Mouse (Mus musculus) activated CD4-positive, CD25-positive, alpha-beta regulatory T cell, adult 4 months (primary cell): ENCODE data around the gene Vps33b. TPM values are rescaled to one million over a fixed set of nuclear protein-coding genes. Genes with fewer than 3 reads are reported as not detected.
A peak's percentile ranks its signal among the peaks of the same experiment; 100 is the strongest.

Experiments used
- ATAC-seq: one replicate; pipeline ENCODE4 v1.8.0; 2017
- polyA plus RNA-seq, 2 experiments: library from polyadenylated mRNA; unstranded; fragments of 100-300 nt; shearing (Covaris generic); gene quantifications; one replicate each; pipeline ENCODE4 v1.2.1; 2017

Vps33b gene
- 10 to 100 TPM; 25.8 to 34.2 TPM for polyA plus RNA-seq

DNA sequence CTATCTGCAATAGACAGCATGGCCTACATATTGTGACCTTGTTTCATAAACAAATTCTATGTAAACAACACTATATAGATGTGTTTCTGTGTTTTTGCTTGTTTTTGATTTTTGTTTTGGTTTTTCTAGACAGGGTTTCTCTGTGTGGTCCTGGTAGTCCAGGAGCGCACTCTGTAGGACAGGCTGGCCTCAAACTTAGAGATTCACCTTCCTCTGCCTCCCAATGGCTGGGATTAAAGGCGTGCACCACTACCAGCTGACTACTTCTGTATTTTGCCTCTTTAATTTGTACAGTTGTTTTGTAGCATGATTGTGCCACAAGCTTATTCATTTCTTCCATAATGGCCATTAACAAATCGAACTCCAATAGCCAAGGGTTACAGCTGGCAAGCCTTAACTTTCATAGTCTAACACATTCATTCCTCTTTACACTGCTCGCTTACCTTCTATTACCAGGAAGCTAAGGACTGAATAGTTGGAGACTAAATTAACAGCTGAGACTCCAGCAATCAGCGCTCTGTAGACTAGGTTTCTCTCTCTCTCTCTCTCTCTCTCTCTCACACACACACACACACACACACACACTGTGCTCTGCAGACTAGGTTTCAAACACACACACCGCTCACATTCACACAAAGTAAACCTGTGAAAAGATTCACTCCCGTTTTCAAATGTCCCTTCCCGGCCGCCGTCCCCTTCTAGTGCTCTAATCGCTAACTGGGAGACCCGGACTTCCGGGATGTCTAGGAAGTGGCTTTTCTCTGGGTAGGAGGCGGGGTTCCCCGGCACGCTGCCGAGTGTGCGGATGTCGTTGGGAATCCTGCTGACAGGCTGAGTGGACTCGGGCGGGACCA is at the start of gene Vps33b:
Vps33b (plus strand) TSS at position 753 of the 854 bp plus-strand sequence.
- ATAC-seq, result peak; percentile 97

DNA sequence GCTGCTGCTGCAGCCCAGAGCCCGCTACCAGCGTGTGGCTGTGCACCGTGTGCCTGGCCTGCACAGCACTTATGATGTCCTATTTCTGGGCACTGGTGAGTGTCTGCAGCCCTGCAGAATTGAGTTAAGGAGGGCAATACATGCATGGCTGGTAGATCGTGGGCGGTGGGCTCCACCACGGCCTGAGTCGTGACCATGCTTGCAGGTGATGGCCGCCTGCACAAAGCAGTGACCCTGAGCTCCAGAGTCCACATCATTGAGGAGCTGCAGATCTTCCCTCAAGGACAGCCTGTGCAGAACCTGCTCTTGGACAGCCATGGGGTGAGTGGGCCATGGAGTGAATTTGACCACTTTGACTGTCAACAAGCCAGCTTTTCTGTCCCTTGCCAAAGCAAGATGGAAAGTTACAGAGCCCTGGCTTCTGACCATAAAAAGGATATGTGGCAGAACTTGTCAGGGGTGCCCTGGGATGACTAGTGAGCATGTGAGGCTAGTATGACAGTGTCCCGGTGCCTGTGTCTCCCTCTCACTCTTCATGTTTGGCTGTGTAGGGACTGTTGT is 49.1 kb upstream of the Vps33b start:
- no peak for ATAC-seq

DNA sequence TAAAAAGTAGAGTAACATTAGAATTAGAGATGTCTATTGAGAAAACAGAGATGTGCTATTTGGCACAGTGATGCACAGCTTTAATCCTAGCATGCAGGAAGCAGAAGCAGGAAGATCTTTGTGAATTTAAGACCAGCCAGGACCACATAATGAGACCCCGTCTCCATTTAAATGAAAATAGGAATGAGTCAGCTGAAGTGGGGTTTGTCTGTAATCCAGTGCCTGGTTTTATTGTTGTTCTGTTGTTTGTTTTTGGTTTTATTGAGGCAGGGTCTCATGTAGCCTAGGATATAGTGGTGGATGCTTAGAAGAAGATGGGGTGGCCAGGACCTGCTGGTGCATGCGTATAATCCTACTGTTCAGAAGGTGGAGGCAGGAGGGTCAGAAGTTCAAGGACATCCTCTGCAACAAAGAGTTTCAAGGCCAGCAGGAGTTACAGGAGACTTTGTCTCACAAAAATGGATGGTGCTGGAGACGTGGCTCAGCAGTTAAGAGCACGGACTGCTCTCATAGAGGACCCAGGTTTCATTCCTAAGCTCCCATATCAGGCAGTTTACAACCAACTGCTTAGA is 48.2 kb upstream of the Vps33b start:
- no peak for ATAC-seq

DNA sequence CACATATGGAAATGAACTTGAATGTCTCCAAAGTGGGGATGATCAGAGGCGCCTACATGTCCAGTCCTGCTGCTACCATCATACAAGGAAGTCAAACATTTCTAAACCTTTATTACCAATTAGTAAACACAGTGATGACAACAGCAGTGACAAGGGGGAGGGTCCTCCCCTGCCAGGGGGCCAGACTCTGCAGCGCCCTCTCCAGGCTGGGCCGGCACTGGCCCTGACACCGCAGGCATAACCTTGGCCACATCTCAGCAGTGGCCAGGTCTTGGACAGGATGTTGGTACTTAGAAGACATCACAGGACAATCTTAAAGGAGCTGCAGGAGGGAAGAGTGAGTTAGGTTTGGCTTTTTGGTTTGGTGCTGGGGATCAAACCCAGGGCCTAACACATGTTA is 42.4 kb upstream of the Vps33b start:
- no peak for ATAC-seq

GRCm38 (mm10) chr7:80230196-80230595 is 39.3 kb upstream of the Vps33b start:
- ATAC-seq, result no peak

GRCm38 (mm10) chr7:80231971-80232488 is 37.4 kb upstream of the Vps33b start:
- ATAC-seq, result no peak

DNA sequence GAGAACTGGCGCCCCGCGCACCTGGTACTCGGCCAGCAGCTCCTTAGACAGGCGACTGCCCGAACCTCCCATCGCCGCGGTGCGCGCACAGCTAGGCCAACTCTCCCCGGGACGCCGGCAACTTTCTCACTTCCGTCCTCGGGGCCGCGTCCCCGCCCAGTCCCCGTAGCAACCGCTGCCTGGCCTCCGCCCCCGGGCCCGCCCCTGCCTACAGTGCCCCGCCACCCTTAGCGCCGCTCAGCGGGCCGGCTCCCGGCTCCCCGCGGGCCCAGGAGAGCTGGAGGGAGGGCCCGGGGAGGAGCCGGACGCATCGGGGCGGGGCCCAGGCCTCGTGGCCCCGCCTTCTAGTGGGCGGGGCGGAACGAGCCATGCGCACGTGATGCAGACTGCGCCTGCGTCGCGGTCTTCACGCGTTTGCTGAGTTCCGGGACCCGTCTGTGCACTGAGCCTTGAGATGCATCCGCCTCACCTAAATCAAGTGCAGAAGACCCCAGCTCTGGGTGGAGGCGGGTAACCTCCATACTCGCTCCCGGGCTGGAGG is 36.9 kb upstream of the Vps33b start, which contains the start of the genes Cib1 and Gdpgp1:
Cib1 (minus strand) TSS at position 325 of the 541 bp plus-strand sequence.
Gdpgp1 (plus strand) TSS at position 377 of the 541 bp plus-strand sequence.
- ATAC-seq, result peak; percentile 92

DNA sequence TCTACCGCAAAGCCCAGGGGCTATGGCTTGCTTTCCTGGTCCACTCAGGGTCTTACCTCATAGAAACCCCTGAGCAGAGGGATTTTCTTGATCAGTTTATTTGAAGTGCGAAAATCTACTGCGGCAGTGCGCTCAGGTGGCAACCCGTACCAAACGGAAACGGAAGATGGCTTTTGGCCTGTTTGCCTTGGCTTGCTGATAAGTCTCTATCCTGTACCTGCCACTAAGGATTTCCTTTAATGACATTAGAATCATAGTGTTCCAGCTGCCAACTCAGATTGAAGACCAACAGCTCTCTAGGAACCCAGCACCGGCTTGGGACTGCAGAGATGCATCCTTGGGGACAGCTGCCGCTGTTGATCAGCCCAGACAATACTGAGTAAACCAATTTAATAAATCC is 35.6 kb upstream of the Vps33b start:
- no peak for ATAC-seq

GRCm38 (mm10) chr7:80238542-80238941 is 30.9 kb upstream of the Vps33b start:
- no peak for ATAC-seq

DNA sequence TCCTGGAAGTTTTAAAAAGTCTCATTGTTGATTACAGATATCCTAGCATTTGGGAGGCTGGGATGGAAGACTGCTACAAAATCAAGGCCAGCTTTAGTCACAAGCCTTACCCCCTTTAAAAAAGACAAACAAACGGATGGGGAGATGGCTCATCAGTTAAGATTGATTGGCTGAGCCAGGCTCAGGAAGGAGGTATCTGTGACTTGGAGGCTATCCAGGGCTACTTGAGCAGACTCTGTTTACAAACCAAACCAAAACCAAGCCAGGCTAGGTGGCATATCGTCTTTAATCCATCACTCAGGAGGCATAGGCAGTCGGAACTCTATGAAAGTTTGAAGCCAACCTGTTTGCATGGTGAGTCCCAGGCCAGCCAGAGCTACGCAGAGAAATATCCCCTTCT is 27.8 kb upstream of the Vps33b start:
- no peak for ATAC-seq

- no peak for ATAC-seq
Observed at GRCm38 (mm10) chr7:80244851-80245250, 24.6 kb upstream of the Vps33b start.

DNA sequence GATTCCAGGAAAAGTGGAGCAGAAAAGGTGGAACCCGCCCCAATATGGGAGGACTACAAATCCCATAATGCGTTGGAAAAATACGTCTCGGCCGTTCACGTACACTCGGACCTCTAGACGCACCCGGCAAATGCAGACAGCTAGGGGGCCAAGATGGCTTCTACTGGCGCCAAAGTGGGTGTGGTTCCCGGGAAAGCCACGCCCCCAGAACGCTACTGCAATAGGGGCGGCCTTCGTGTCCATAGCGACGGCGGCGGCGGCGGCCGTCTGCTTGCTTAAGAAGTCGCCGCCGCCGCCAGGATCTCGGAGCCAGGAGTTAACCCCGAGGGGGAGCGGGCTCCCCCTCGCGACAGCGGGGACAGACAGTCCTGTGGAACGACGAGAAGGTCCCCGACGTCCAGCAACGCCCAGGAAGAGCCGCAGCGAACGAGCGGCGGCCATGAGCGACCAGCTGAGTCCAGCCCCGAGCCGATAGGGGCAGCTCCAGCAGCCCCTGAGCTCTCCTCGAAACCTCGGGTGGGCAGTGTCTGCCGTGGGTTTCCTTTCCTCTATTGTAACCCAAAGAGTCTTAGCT is 23.2 kb upstream of the Vps33b start, which contains the start of gene Ttll13:
Ttll13 (plus strand) TSS at position 229 of the 574 bp plus-strand sequence.
- peak; percentile 97 for ATAC-seq

DNA sequence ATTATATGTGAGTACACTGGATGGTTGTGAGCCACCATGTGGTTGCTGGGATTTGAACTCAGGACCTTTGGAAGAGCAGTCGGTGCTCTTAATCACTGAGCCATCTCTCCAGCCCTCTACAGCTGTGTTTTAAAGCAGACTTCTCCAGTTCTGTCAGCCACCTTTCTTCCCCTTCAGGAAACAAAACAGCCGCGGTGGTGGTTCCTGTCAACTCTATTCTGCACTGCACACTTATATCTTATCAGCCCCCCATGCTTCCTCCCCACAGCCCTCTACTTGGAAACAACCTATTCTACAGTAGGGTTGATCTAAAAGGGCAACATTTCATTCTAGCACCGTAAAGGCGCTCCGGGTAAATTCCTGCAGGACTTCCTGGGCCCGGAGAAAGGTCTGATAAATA is 22.6 kb upstream of the Vps33b start:
- ATAC-seq, result no peak

DNA sequence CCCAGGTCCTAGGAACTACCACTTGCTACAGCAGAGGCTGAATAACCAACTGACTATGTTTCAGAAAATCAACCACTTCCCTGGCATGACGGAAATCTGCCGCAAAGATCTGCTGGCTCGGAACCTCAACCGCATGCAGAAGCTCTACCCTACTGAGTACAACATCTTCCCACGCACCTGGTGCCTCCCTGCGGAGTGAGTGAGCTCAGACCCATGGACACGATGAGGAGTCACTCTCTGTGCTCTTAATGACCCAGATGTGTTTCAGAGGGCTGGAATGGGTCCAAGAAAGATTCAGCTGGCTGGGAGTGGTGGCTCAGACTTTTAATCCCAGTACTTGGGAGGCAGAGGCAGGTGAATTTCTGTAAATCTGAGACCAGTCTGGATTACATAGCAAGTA is 17.0 kb upstream of the Vps33b start:
- ATAC-seq, result no peak

- no peak for ATAC-seq
Observed at GRCm38 (mm10) chr7:80252886-80253285, 16.6 kb upstream of the Vps33b start.

DNA sequence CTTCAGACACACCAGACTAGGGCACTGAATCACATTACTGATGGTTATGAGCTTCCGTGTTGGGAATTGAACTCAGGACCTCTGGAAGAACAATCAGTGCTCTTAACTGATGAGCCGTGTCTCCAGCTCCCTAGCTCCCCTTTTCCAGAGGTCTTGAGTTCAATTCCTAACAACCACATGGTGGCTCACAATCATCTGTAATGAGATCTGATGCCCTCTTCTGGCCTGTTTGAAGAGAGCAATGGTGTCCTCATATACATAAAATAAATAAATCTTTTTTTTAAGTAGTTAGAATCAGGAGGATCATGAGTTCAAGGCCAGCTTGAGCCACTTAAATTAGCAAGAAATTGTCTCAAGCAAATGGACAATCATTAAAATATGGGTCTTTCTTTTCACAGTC is 13.5 kb upstream of the Vps33b start:
- no peak for ATAC-seq

DNA sequence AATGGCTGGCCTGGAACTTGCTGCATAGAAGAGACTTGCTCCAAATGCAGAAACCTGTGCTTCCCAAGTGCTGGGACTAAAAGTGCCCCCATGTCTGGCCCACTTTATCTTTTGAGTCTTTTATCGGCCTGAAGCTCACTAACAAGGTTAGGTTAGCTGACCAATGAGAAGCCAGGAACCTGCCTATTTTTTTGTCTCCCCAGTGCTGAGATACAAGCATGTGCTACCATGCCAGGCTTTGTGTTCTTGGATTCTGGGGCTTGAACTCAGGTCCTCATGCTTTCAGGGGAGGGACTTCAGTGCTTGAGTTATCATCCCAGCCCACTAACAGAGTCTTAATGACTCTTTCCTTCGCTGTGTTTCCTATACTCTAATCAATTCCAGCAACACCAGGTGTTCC is 11.7 kb upstream of the Vps33b start:
- ATAC-seq, result no peak

- ATAC-seq, result peak; percentile 95
Observed at GRCm38 (mm10) chr7:80260625-80261371, 8.7 kb upstream of the Vps33b start, which contains the start of gene Ngrn. TSS of gene Ngrn (plus strand) at chr7:80261215.

- ATAC-seq, result peak; percentile 56
Observed at GRCm38 (mm10) chr7:80261372-80261990, 8.0 kb upstream of the Vps33b start.

GRCm38 (mm10) chr7:80264606-80265005 is 4.8 kb upstream of the Vps33b start:
- no peak for ATAC-seq

- no peak for ATAC-seq
Observed at GRCm38 (mm10) chr7:80267764-80268163, 1.7 kb upstream of the Vps33b start.
